17 mouse cellular contexts compared by ENCODE assay signal in genomic region chr11:72494046-72494988, GRCm38 (mm10). TPM values are rescaled to one million over a fixed set of nuclear protein-coding genes. Genes with fewer than 3 reads are reported as not detected.
A peak's percentile ranks its signal among the peaks of the same experiment; 100 is the strongest.
DNase-seq lines count a peak whose midpoint lies in the region; TF ChIP-seq lines count a peak whose summit lies in the region.
"Had no signal": no experiment of that assay in that cellular context is flagged by ENCODE, and none has a peak within 500 bp of the region (broad histone marks: within the 10 kb centered on the region; RNA-seq: fewer than 3 reads in every experiment).

No protein-coding gene starts in this region.

- TF ChIP-seq EP300 in MEL (IDR thresholded peaks at IDR 0.05; ENCODE audit: low read depth in 1 of 2, low read length in 2 of 2): no peak

- TF ChIP-seq POLR2A in MEL (IDR thresholded peaks at IDR 0.05; ENCODE audit: control insufficient read depth in 1 of 2, insufficient read depth in 1 of 2, low read depth in 1 of 2, low read length in 2 of 2, poor library complexity in 1 of 2): no peak
- no peak for TF ChIP-seq POLR2A in lung, adult 2 months (IDR thresholded peaks at IDR 0.05; ENCODE audit: borderline replicate concordance, extremely low read depth, low read depth, low read length)

- H3K36me3 ChIP-seq in MEL (ENCODE audit: control insufficient read depth in 1 of 2, insufficient read depth in 2 of 2, low read length in 2 of 2): no peaks in the 10 kb centered on the region

- H3K27ac ChIP-seq in layer of hippocampus, adult 2 months: peak overlapping the region; percentile 88
- no peak overlapping the region for H3K27ac ChIP-seq in MEL (ENCODE audit: control insufficient read depth, low read depth, low read length)
- H3K27ac ChIP-seq: forebrain, embryonic 13.5 days had no signal

- TF ChIP-seq CTCF in layer of hippocampus, adult 2 months (conservative IDR thresholded peaks at IDR 0.05): no peak
- no peak for TF ChIP-seq CTCF in MEL (IDR thresholded peaks at IDR 0.05 in 2 of 3, conservative IDR thresholded peaks at IDR 0.05 in 1 of 3; ENCODE audit: control insufficient read depth in 1 of 3, insufficient read depth in 1 of 3, low read depth in 2 of 3, low read length in 3 of 3, poor library complexity in 1 of 3, severe bottlenecking in 1 of 3)
- no peak for TF ChIP-seq CTCF in lung, adult 2 months (IDR thresholded peaks at IDR 0.05; ENCODE audit: insufficient read depth, low read length)

- no peak overlapping the region for H3K9ac ChIP-seq in MEL (ENCODE audit: control insufficient read depth, low read depth, low read length, poor library complexity, severe bottlenecking)
- H3K9ac ChIP-seq: forebrain, embryonic 13.5 days had no signal

- H3K4me1 ChIP-seq in MEL (ENCODE audit: control insufficient read depth in 1 of 2, insufficient read depth in 2 of 2, low read length in 2 of 2): peaks cover 0 to under 1% of the 10 kb centered on the region in 2 experiments; a peak in 1 of 4 replicates
- no peaks in the 10 kb centered on the region for H3K4me1 ChIP-seq in lung, adult 2 months (ENCODE audit: control insufficient read depth, insufficient read depth, low read length)

- peak in 1 of 2 experiments; percentile 62 for DNase-seq in layer of hippocampus, adult 2 months (ENCODE audit: low spot score in 2 of 2)
- DNase-seq in layer of hippocampus, postnatal 25 days (ENCODE audit: extremely low spot score in 1 of 2, low spot score in 1 of 2): no peak
- DNase-seq in MEL (ENCODE audit: low read depth, low spot score): peak; percentile 77
- peak; percentile 51 for DNase-seq in embryo, embryonic 11.5 days (ENCODE audit: low read depth, low spot score)
- peak; percentile 76 for DNase-seq in mesoderm, embryonic 11.5 days (ENCODE audit: low read depth, low spot score)
- DNase-seq in lung, adult 2 months: no peak
- no peak for DNase-seq in right cerebral cortex, adult 18-20 months
- no peak for DNase-seq in cerebellum, adult 11 months
- DNase-seq: cerebellum, postnatal 36 days; gastrocnemius, postnatal 36 days; right cerebral cortex, postnatal 4 days had no signal

- H3K9me3 ChIP-seq in MEL (replicated peaks; ENCODE audit: insufficient read depth, low read length): no peaks in the 10 kb centered on the region
- H3K9me3 ChIP-seq: forebrain, embryonic 13.5 days had no signal

- 63% methylated on average over 8 of the region's 8 CpGs for WGBS in lung, adult 2 months

- no peak for TF ChIP-seq RAD21 in MEL (IDR thresholded peaks at IDR 0.05; ENCODE audit: low read depth, low read length)

- H3K27me3 ChIP-seq in MEL (ENCODE audit: control insufficient read depth in 1 of 2, insufficient read depth in 2 of 2, low read length in 2 of 2): peaks cover 0 to under 1% of the 10 kb centered on the region in 2 experiments; a peak in 1 of 4 replicates
- H3K27me3 ChIP-seq: Patski had no signal

- H3K79me2 ChIP-seq in MEL (ENCODE audit: control insufficient read depth, insufficient read depth, low read length, poor library complexity): no peaks in the 10 kb centered on the region

- no peak overlapping the region for H3K4me3 ChIP-seq in layer of hippocampus, adult 2 months
- no peak overlapping the region for H3K4me3 ChIP-seq in MEL (ENCODE audit: control insufficient read depth in 1 of 2, insufficient read depth in 1 of 2, low read depth in 2 of 2, low read length in 2 of 2)
- H3K4me3 ChIP-seq in lung, adult 2 months (replicated peaks; ENCODE audit: extremely low read depth, low read depth, low read length): no peak overlapping the region
- H3K4me3 ChIP-seq: forebrain, embryonic 13.5 days had no signal

TF ChIP-seq in MEL, 35 proteins besides CTCF, POLR2A, EP300 and RAD21:
- no peak for TF ChIP-seq ZMIZ1 (IDR thresholded peaks at IDR 0.05; ENCODE audit: low read depth, low read length)
- TF ChIP-seq TAL1 (IDR thresholded peaks at IDR 0.05; ENCODE audit: low read length): no peak
- TF ChIP-seq MXI1 (IDR thresholded peaks at IDR 0.05; ENCODE audit: low read depth, low read length): 0 out of 2 replicates have a peak, but pooled peaks have one; percentile 43
- no peak for TF ChIP-seq USF2 (IDR thresholded peaks at IDR 0.05; ENCODE audit: borderline replicate concordance in 1 of 2, insufficient read depth in 1 of 2, low read depth in 1 of 2, low read length in 2 of 2)
- 0 out of 2 replicates have a peak, but pooled peaks have one; percentile 18 for TF ChIP-seq HCFC1 (IDR thresholded peaks at IDR 0.05; ENCODE audit: low read depth, low read length)
- peak; percentile 76 for TF ChIP-seq SIN3A (IDR thresholded peaks at IDR 0.05; ENCODE audit: low read length)
- no peak for TF ChIP-seq CHD2 (IDR thresholded peaks at IDR 0.05; ENCODE audit: low read length)

RNA-seq across cellular contexts. Expression of gene Spns2, which starts 4.6 kb away (rescaled TPM):
- 100 to 1,000 TPM; 101 to 105 TPM for total RNA-seq in layer of hippocampus, adult 2 months (2021)
- total RNA-seq in layer of hippocampus, postnatal 25 days (2021): 10 to 100 TPM; 95.8 to 97.0 TPM
- 0.33 and 0.58 TPM in 2 replicates for total RNA-seq in MEL (2012; rRNA removed)
- polyA plus RNA-seq in MEL (2012; ENCODE audit: insufficient read depth in 1 of 2, insufficient read length in 2 of 2, low read depth in 1 of 2, low replicate concordance in 2 of 2, missing spikeins in 1 of 2): 1 to 10 TPM in 1 of 2 experiments, not detected in 1; 3.0 TPM
- polyA plus RNA-seq in lung, adult 2 months (2012; rRNA removed): 103 and 126 TPM in 2 replicates

RNA-seq across cellular contexts. Expression of gene Mybbp1a, which starts 53.2 kb away (rescaled TPM):
- 10 to 100 TPM; 55.7 to 56.2 TPM for total RNA-seq in layer of hippocampus, adult 2 months (2021)
- 10 to 100 TPM; 48.3 to 54.0 TPM for total RNA-seq in layer of hippocampus, postnatal 25 days (2021)
- total RNA-seq in MEL (2012; rRNA removed): 328 and 344 TPM in 2 replicates
- polyA plus RNA-seq in MEL (2012; ENCODE audit: insufficient read depth in 1 of 2, insufficient read length in 2 of 2, low read depth in 1 of 2, low replicate concordance in 2 of 2, missing spikeins in 1 of 2): 1,000 to 10,000 TPM in 1 of 2 experiments, 100 to 1,000 TPM in 1; 602 to 3,394 TPM
- polyA plus RNA-seq in lung, adult 2 months (2012; rRNA removed): 26.1 and 32.8 TPM in 2 replicates

RNA-seq across cellular contexts. Expression of gene Spns3, which starts 56.0 kb away (rescaled TPM):
- under 1 TPM; 0.13 to 0.47 TPM for total RNA-seq in layer of hippocampus, adult 2 months (2021)
- under 1 TPM; 0.15 to 0.28 TPM for total RNA-seq in layer of hippocampus, postnatal 25 days (2021)
- 5.2 and 10.6 TPM in 2 replicates for total RNA-seq in MEL (2012; rRNA removed)
- polyA plus RNA-seq in MEL (2012; ENCODE audit: insufficient read depth in 1 of 2, insufficient read length in 2 of 2, low read depth in 1 of 2, low replicate concordance in 2 of 2, missing spikeins in 1 of 2): 10 to 100 TPM in 1 of 2 experiments, not detected in 1; 12.7 TPM
- polyA plus RNA-seq in lung, adult 2 months (2012; rRNA removed): 1.1 and 1.4 TPM in 2 replicates
- polyA plus RNA-seq: forebrain, embryonic 13.5 days had no signal

RNA-seq across cellular contexts. Expression of gene Ggt6, which starts 59.0 kb away (rescaled TPM):
- not detected for total RNA-seq in layer of hippocampus, adult 2 months (2021)
- under 1 TPM in 1 of 2 experiments, not detected in 1; 0.20 TPM for total RNA-seq in layer of hippocampus, postnatal 25 days (2021)
- total RNA-seq in MEL (2012; rRNA removed): not detected in 2 replicates
- polyA plus RNA-seq in MEL (2012; ENCODE audit: insufficient read depth in 1 of 2, insufficient read length in 2 of 2, low read depth in 1 of 2, low replicate concordance in 2 of 2, missing spikeins in 1 of 2): under 1 TPM in 1 of 2 experiments, not detected in 1; 0.04 TPM
- 2.9 and 7.0 TPM in 2 replicates for polyA plus RNA-seq in lung, adult 2 months (2012; rRNA removed)
- total RNA-seq: hematopoietic stem cell, adult 5-6 weeks; layer of hippocampus, postnatal 10 days had no signal
- polyA plus RNA-seq: forebrain, embryonic 13.5 days; liver, embryonic 11.5 days; neural tube, embryonic 14.5 days had no signal

Comparison
In these comparisons a context has a peak if more than half of its experiments do, and no peak if none do; other contexts are left out.
1. DNase-seq: peak in MEL (single experiment), embryo, embryonic 11.5 days (single experiment) and mesoderm, embryonic 11.5 days (single experiment); none in layer of hippocampus, postnatal 25 days (0 of 2), lung, adult 2 months (single experiment), right cerebral cortex, adult 18-20 months (single experiment) and cerebellum, adult 11 months (single experiment).
2. RNA of gene Spns2, which starts 4.6 kb away (total RNA-seq): 101 to 105 TPM in layer of hippocampus, adult 2 months and 95.8 to 97.0 TPM in layer of hippocampus, postnatal 25 days; 0.33 to 0.58 TPM in MEL; every median in the first group is over 10 times any median in the second.